Mouse (Mus musculus): ENCODE measurements at regions not wholly inside any gene's neighbourhood (a gene's known extent, or its start where the extent isn't known, plus 50 kb on each side); places are given as distances from the start of the nearest gene placed in this dataset.

DNA sequence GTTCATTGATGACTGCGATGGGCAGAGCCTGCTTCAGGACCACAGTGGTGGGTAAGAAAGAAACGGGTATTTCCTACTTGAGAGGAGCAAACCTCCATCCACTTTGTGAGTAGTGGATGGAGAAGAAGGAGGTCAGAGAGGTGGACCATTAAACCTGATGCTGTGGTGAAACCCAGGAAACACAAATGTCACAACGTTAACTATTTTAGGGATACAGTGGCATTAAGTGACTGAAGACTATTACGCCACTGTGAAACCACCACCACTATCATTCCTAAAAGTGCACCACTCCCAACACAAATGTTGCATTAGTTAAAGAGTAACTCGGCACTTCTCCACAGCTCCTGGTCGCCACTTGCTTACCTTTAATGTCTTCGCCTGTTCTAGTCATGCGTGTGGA, 83.3 kb upstream of the Dazl start:
- TF ChIP-seq CTCF (IDR thresholded peaks at IDR 0.05; ENCODE audit: low read depth, low read length) (no peak), GATA1 (IDR thresholded peaks at IDR 0.05; ENCODE audit: borderline replicate concordance, low read length) (no peak), POLR2AphosphoS5 (IDR thresholded peaks at IDR 0.05; ENCODE audit: insufficient replicate concordance, low read depth, low read length) (no peak), TAL1 (conservative IDR thresholded peaks at IDR 0.05; ENCODE audit: low read depth, low read length) (no peak), GATA2 (IDR thresholded peaks at IDR 0.05; ENCODE audit: borderline replicate concordance, low read depth, low read length) (no peak)

All from G1E (cell line).